Mouse (Mus musculus) 3T3-L1 (cell line): Measurements from ENCODE around the gene Kif26a.

Experiments used
- DNase-seq: peaks from one replicate; pipeline ENCODE4 v3.0.0-alpha.2; 2015; ENCODE audit warnings: low read depth, low spot score

Kif26a gene

DNA sequence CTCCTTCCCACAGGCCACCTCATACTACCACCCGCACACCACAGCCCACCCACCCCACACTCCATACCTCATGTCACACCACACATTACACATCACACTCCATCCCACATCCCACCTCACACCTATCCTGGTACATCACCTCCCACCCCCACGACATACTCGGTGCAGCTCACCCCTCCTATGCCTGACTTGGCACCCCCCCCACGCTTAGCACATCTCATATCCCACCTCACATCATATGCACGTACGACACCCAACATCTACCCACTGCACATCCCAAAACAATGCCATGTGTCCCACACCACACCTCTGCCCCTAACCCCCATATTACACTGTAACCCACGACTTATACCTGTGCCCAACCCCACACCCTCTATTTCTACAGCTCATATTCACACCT is 69.5 kb downstream of the Kif26a start:
- DNase-seq: no peak

DNA sequence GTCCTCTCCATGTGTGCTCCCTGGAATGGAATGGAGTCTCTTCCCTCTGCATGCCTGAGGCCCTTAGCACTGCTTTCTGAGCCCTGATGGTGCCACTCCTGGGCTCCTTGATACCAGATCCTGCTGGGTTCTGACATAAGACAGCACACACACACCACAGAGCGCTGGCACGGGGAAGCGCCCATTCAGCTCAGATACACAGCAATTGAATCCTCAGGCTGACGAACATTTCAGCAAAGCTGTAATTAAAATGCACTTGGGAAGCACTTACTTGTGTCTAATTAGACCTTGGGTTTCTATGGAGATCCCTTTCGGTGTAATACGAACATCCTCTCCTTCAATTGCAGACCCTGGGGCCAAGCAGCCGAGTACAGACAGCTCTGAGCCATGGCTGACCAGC is 71.0 kb downstream of the Kif26a start:
- no peak for DNase-seq

DNA sequence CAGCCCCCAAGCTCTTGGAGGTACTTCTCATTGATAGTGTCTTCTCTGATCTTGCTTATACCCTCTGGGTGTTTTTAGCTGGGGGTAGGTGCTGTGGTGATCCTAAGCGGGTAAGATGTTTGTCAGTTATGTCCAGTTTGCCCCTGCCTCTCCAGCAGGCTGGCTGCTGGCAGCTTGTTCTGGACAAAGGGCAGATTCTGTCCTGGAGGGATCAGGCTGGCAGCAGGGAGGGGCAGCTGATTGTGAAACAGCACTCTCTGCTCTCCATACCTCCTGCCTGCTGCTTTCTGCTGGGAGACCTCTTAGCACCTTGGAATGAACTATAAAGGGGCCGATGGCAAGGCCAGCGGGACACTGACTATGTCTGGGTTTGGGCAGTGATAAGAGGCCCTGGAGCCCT is 71.7 kb downstream of the Kif26a start:
- no peak for DNase-seq

DNA sequence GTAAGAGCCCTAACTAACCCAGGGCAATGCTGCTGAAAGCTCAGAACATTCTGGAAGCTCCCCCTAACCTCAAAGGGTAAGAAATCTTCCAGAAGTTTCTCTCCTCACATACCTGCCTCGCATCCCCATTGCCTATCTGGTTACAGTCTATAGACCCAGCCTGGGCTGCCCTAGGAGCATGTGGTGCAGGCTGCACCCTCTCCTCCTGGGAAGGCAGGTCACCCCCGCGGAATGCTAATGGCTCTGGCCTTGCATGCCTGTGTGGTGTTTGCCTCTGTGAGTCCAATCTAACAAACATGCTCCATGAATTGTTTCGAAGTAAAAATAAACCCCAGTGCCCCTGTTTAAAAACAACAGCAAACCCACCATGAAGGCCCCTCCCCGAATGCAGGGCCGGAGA is 75.3 kb downstream of the Kif26a start:
- DNase-seq: no peak

DNA sequence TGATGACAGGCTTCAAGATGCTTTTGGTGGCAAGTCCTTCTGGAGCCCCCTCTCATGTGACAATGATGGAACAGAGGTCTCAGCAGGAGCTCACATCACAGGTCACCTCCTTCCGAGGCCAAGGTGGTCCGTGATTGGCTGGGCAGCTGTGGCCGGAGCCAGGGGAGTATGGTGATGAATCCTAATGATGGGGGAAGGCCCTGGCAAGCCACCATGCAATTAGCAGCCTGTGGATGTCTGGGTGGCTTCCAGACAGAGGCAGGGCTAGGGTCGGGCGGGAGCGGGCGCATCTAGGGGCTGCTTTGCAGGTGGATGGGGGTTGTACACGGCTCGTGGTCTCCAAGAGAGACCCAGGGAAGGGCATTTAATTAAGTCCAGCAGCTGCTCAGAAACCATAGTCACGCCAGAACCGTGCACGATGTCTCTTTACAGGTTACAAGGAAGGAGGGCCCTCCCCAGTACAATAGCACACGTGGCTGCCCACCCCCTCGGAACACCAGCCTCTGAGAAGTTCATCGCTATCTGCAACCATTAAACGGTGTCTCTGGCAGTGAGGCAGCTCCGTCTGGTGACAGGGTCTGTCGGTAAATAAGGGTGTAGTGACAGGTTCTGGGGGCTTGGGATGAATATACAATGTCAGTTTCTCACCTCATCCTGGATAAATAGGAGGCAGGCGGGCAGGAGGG is 75.9 kb downstream of the Kif26a start:
- DNase-seq: no peak

DNA sequence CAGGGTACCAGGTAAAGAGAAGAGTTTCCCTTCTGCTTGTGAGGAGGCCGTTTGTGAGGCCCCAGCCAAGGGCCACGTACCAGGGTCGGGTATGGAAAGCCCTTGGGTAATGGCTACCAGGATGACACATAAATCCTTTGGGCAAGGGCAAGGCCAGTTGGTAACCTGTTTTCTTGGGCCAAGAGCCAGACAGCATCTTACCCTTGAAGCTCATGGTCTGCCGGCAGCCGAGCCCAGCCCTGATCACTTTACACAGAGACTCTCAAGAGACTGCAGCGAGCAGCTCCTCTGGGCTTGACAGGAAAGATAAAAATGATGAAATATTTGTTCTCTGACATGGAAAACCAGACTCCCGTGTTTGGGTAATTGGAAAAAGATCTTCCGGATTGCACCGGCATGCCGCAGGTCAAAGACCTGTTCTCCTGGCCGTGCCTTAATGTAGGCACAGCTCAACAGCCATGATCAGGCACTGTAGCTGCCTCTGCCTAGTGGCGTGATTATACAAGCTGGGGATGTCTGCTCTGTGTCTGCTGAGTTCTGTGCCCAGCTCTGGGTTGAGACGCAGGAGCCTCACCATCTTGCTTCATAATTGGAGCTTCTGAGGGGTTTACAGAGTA is 77.8 kb downstream of the Kif26a start:
- DNase-seq: no peak

GRCm38 (mm10) chr12:112226238-112226637 is 80.2 kb downstream of the Kif26a start:
- no peak for DNase-seq

DNA sequence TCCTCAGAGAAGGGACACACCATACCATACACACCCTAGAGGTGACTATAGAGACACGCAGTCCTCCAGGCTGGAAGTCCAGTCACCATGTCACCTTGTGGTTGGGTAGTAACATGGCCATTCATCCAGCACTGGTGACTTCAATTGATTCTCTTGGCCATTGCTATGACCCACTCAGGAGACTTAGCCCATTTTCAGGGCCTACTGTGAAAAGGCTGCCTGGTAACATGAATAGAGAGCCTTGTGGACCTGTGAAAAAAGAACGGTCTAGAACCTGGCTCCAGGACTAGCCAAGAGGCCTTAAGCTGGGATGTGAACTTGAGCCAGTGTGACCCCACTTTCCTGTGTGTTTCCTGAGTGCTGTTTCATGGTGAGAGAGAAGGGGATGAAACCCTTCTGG is 80.6 kb downstream of the Kif26a start:
- no peak for DNase-seq

GRCm38 (mm10) chr12:112229084-112229483 is 83.1 kb downstream of the Kif26a start:
- no peak for DNase-seq

- no peak for DNase-seq
These were observed 84.2 kb downstream of the Kif26a start for GRCm38 (mm10) chr12:112230196-112230595.
